Mouse (Mus musculus) granulocyte monocyte progenitor cell, adult 5-6 weeks (primary cell): Measurements from ENCODE around the gene Cwc15. TPM values are rescaled to one million over a fixed set of nuclear protein-coding genes. Genes with fewer than 3 reads are reported as not detected.
"Not testable (repeated sequence)": the region's sequence is repeated elsewhere in the genome, so short reads cannot be mapped to it uniquely, and the experiment has no call there.

Experiments
- ATAC-seq: replicated peaks from 2 replicates; pipeline ENCODE4 v1.8.0; 2016; ENCODE audit warnings: mild to moderate bottlenecking, moderate TSS enrichment, inconsistent platforms; ENCODE audit not compliant: poor library complexity, severe bottlenecking
- total RNA-seq, 2 experiments: library from RNA; stranded (forward) in 1 of 2; stranded (reverse) in 1 of 2; fragments of 200-712, 200-1000 nt in 1 of 2; fragments of >200 nt in 1 of 2; fragmentation: Nextera tagmentation in 1 of 2; gene quantifications; 2 replicates each; pipeline ENCODE4 v1.2.3; 2014 to 2017

The Cwc15 gene
- 180 and 225 TPM in 2 replicates for total RNA-seq (2014; fragmentation: Nextera tagmentation)
- 214 and 236 TPM in 2 replicates for total RNA-seq (2017)

GRCm38 (mm10) chr9:14500023-14500915 is at the start of gene Cwc15, which contains the start of gene Kdm4d:
Gene Cwc15, plus strand, starts transcription at chr9:14500617.
Gene Kdm4d, minus strand, starts transcription at chr9:14500482.
- ATAC-seq = peak; percentile 87

- peak; percentile 53 for ATAC-seq
These were observed 49.3 kb upstream of the Cwc15 start for GRCm38 (mm10) chr9:14451120-14451519.

DNA sequence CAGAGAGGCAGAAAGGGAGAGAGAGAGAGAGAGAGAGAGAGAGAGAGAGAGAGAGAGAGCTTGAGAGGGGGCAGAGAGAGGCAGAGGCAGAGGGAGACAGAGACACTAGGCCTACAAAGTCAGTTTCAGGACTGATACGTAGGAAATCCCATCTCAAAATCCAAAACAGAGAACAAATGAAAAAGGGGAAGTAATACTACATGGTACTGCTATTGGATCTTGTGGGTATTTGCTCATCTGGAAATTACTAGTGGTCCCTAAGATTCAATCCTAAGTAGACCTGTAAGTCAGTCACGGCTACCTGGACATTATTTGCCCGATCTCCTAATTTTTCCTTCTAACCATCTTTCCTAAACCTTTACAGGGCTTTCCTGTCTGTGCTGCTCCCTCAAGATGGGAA is 44.1 kb upstream of the Cwc15 start:
- ATAC-seq = 0 out of 2 replicates have a peak, but pooled peaks have one; percentile 17

- ATAC-seq = not testable (repeated sequence)
These were observed 37.9 kb upstream of the Cwc15 start for GRCm38 (mm10) chr9:14462536-14462935.

- ATAC-seq = 0 out of 2 replicates have a peak, but pooled peaks have one; percentile 33
These were observed 36.7 kb upstream of the Cwc15 start for GRCm38 (mm10) chr9:14463668-14464067.

DNA sequence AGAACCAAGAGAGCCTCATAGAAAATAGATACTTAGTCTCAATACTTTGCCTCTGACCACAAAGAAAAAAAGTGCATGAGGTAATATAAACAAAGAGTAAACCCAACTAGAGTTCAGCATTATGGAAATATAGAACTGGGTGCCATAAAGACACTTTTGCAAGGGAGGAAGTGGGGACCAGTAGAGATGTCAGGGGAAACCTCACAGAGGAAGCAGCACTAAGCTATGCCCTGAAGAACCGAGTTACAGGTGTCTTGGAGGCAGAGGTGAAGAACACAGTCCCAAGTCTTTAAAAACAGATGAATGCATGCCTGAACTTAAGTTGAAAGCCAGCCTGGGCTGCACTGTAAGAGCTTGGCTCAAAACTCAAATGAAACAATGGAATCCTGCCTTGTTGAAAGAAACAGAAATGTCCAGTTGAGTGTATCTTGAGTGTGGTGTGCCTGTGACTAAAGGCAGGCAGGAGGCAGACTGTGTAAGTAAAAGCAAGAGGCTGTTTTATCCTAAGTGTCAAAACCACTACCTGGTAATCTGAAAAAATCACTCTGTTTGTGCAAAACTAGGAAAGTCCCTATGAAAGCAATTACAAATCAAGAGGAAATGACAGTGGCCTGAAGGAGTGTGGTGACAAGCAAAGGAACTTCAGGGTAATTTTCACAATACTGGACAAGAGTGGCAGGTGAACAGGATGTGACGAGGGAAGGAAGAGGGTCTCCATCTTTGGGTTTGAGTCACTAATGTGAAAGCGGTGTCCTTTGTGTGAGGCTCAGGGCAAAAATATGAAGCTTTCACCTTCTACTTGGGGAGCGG is 1.3 kb upstream of the Cwc15 start:
- peak; percentile 29 for ATAC-seq

- ATAC-seq = no peak
These were observed 553 bp downstream of the Cwc15 start for GRCm38 (mm10) chr9:14500916-14501424.

- peak; percentile 37; the same call in 1 of the 2 replicates for ATAC-seq
These were observed 12.4 kb downstream of the Cwc15 start for GRCm38 (mm10) chr9:14512633-14513445.

DNA sequence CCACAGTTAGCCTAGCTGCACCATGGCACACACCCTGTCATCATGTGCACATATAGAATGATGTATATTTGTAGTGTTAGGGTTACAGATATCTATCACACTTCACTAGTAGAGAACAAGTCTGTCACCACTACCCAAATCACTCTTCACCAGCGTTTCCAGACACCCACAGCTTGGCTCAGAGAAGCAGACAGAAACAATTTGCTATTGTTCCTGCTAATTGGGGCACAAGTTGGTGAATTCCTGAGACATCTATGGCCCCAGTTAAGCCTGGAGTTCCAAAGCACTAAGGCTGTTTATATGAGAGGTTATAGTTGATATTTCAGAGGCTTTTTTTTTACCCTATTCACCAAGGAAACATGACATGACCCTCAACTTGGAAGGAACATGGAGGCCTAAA is 16.9 kb downstream of the Cwc15 start:
- ATAC-seq = no peak

DNA sequence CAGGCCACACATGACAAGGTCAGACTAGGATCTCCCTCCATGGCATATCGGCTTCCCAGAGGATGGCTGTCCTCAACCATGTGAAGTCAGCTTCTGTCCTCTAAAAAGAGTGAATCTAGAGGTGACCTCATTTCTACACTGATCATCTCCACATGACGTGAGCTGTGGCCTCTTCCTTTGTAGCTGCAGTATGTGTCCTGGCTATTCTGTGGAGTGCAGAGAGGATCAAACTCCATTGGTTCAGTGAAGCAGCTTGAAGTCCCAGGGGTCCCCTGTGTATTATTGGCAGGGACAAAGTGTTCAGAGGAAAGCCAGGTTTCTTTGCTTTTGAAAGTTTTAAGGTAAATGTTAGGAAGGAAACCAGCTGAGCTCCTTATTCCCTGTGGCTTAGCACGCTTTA is 17.7 kb downstream of the Cwc15 start:
- ATAC-seq = no peak

DNA sequence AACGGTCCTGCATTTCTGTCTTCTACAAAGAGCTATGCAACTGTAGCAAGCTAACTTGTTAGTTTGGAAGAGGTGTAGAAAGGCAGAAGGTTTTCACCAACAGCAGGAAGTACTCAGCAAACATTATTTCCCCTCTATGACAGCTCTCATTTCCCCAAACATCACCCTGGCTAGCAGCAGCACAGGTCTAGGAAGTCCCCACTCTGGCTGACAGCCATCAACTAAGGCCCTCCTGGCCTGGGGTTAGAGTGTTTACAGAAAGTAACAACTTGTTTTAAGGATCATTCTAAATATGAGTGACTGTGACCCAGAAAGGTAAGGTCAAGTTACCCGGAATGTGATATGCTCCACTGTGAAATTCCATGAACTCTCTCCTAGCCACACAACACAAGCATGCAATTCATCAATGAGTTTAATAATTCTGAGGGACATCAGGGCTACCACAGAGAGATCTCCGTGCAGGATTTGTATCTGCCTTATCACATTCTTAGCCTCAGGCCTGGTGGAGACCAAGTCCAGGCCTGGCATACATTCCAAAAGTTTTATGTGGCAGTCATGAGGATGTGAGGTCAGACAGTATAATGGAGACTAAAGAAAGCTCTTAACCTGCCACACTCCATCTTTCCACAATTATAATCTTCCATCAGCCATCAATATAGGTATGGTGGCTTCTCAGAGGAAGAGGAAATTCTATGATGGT is 20.7 kb downstream of the Cwc15 start:
- ATAC-seq = peak; percentile 56

- no peak for ATAC-seq
These were observed 21.3 kb downstream of the Cwc15 start for GRCm38 (mm10) chr9:14521695-14522094.

DNA sequence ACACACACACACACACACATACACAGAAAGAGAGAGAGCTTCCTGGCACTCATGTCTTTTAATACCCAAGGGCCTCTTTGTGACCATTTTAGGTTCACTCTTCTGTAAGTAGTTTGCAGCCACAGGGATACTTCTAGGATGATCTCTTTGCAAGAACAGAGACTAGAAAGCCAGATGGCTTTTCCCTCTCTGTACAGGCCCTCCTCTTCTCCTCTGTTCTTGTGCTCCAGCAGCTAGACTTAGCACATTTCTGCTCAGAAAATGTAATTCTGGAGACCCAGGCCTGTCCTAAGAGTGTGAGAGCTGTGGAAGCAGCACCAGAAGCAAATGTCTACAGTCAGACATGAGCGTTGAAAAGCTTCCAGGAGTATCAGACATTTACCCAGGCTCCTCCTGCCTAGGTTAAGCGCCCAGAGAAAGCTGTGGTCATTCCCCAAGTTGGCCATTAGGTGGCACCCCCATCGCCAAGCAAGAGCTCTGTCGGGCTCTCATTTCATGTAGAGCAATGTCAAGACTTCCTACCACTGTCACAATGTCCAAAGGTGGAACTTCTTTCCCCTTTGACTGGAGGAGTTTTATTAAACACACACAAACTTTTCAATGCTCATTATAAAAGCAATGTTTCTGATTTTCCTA is 23.1 kb downstream of the Cwc15 start:
- peak; percentile 94 for ATAC-seq

DNA sequence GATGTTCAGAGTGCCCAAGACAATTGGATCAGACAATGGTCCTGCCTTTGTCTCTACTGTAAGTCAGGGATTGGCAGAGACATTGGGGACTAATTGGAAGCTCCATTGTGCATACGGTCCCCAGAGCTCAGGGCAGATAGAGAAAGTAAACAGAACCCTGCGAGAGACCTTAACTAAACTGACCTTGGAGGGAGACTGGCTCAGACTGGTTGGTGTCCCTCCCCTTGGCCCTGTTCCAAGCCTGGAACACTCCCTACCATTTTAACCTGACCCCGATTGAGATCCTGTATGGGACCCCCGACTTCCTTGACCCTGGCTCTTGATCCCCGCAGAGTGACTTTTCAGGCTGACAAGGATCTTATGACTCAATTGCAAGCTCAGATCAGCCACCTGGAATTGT is 29.6 kb downstream of the Cwc15 start:
- ATAC-seq = no peak

GRCm38 (mm10) chr9:14532283-14532682 is 31.9 kb downstream of the Cwc15 start:
- ATAC-seq = no peak

DNA sequence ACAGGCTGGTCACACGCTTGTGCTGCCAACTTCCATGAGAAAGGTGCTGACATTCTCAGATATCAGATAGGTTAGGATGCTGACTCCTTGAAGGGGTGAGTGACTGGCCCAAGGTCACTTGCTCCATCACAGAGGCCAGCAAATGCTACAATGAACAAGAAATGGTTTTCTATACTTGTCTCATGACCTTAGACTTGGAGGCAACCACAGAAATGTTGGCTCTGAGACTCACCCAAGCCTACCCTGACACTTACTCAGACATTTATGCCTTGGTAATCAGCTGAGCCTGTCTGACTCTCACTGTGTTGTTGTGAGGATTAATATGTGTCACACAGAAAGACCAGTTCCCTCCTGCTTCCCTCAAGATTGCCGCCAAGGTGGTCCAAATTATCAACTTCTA is 33.2 kb downstream of the Cwc15 start:
- ATAC-seq = no peak

GRCm38 (mm10) chr9:14534833-14535456 is 34.5 kb downstream of the Cwc15 start:
- ATAC-seq = no peak

GRCm38 (mm10) chr9:14544034-14544757 is 43.8 kb downstream of the Cwc15 start:
- no peak for ATAC-seq
